In genomic region chr2:27413582-27413935, GRCm38 (mm10) we compare ENCODE assay signal across 12 mouse cellular contexts. TPM values are rescaled to one million over a fixed set of nuclear protein-coding genes. Genes with fewer than 3 reads are reported as not detected.
DNase-seq lines count a peak whose midpoint lies in the region; ATAC-seq and TF ChIP-seq lines count a peak whose summit lies in the region.
"Had no signal": no experiment of that assay in that cellular context is flagged by ENCODE, and none has a peak within 500 bp of the region (broad histone marks: within the 10 kb centered on the region; RNA-seq: fewer than 3 reads in every experiment).

No protein-coding gene starts in this region.

- dilution Hi-C loops in CH12.LX (cut with MboI; ENCODE audit: extremely low pct_ligation_motif_present, extremely low pct_unique_long_range_greater_than_20kb, low sequenced_read_pairs), result no loop called here

- no peak for DNase-seq in CH12.LX (ENCODE audit: extremely low read depth)
- DNase-seq in embryo, embryonic 10.5 days (ENCODE audit: low spot score), result peak; percentile 59
- DNase-seq in kidney, postnatal 25 days, result no peak
- DNase-seq in heart, postnatal 25 days (ENCODE audit: low spot score), result no peak
- no peak for DNase-seq in right cerebral cortex, postnatal 14 days
- DNase-seq: liver, embryonic 13.5 days; right cerebral cortex, postnatal 25 days had no signal

- H3K9ac ChIP-seq in CH12.LX (ENCODE audit: insufficient read depth, low read depth), result peak overlapping the region; percentile 58
- no peak overlapping the region for H3K9ac ChIP-seq in hindbrain, embryonic 12.5 days
- H3K9ac ChIP-seq in midbrain, embryonic 15.5 days, result no peak overlapping the region
- H3K9ac ChIP-seq: liver, embryonic 13.5 days had no signal

- peak overlapping the region; percentile 94 for H3K27ac ChIP-seq in CH12.LX (ENCODE audit: insufficient read depth, low read depth)
- peak overlapping the region; percentile 88 for H3K27ac ChIP-seq in hindbrain, embryonic 12.5 days
- peak overlapping the region; percentile 37 for H3K27ac ChIP-seq in midbrain, embryonic 15.5 days
- H3K27ac ChIP-seq: heart, embryonic 13.5 days; left cerebral cortex, adult 2 months; liver, embryonic 13.5 days had no signal

- in situ Hi-C loops in CH12.LX (cut with MboI; ENCODE audit: low pct_ligation_motif_present, low pct_unique_long_range_greater_than_20kb, low sequenced_read_pairs), result no loop called here

- no peaks in the 10 kb centered on the region for H3K27me3 ChIP-seq in CH12.LX (replicated peaks)
- H3K27me3 ChIP-seq in hindbrain, embryonic 12.5 days, result no peaks in the 10 kb centered on the region
- H3K27me3 ChIP-seq in midbrain, embryonic 15.5 days (replicated peaks), result no peaks in the 10 kb centered on the region
- H3K27me3 ChIP-seq: heart, embryonic 13.5 days; liver, embryonic 13.5 days had no signal

- ATAC-seq in hindbrain, embryonic 12.5 days (ENCODE audit: low FRiP score), result no peak
- ATAC-seq in midbrain, embryonic 15.5 days (replicated peaks), result no peak

- peak overlapping the region; percentile 89 for H3K4me2 ChIP-seq in CH12.LX (ENCODE audit: insufficient read depth, low read depth, poor library complexity, severe bottlenecking)
- H3K4me2 ChIP-seq in hindbrain, embryonic 12.5 days (replicated peaks), result peak overlapping the region; percentile 36
- no peak overlapping the region for H3K4me2 ChIP-seq in midbrain, embryonic 15.5 days
- H3K4me2 ChIP-seq: liver, embryonic 13.5 days had no signal

- H3K36me3 ChIP-seq in CH12.LX (replicated peaks in 1 of 2; ENCODE audit: control insufficient read depth in 1 of 2, insufficient read depth in 1 of 2, low read length in 1 of 2), result peaks cover 0 to 18% of the 10 kb centered on the region in 2 experiments
- no peaks in the 10 kb centered on the region for H3K36me3 ChIP-seq in hindbrain, embryonic 12.5 days
- no peaks in the 10 kb centered on the region for H3K36me3 ChIP-seq in midbrain, embryonic 15.5 days (replicated peaks)
- H3K36me3 ChIP-seq: G1E; heart, embryonic 13.5 days; liver, embryonic 13.5 days had no signal

- intact Hi-C loops in heart, postnatal 25 days (cut with DNase I), result no loop called here

- no peak for TF ChIP-seq POLR2A in CH12.LX (IDR thresholded peaks at IDR 0.05; ENCODE audit: low read depth, low read length)

- H3K4me3 ChIP-seq in CH12.LX (replicated peaks in 1 of 3; ENCODE audit: low read depth in 2 of 3, low read length in 2 of 3, poor library complexity in 1 of 3), result peak overlapping the region; percentile 33 to 61 (median 40)
- H3K4me3 ChIP-seq in hindbrain, embryonic 12.5 days, result no peak overlapping the region
- no peak overlapping the region for H3K4me3 ChIP-seq in midbrain, embryonic 15.5 days
- H3K4me3 ChIP-seq: heart, embryonic 13.5 days; left cerebral cortex, adult 2 months; liver, embryonic 13.5 days had no signal

- H3K79me2 ChIP-seq in CH12.LX (replicated peaks; ENCODE audit: control insufficient read depth, extremely low read depth, insufficient read depth, poor library complexity, severe bottlenecking), result peaks cover 86% of the 10 kb centered on the region

- no peak for TF ChIP-seq CTCF in CH12.LX (conservative IDR thresholded peaks at IDR 0.05 in 1 of 2, IDR thresholded peaks at IDR 0.05 in 1 of 2; ENCODE audit: low read depth in 2 of 2, low read length in 2 of 2)

- no peak for TF ChIP-seq EP300 in CH12.LX (IDR thresholded peaks at IDR 0.05; ENCODE audit: low read length)

- 18% methylated on average over 2 of the region's 2 CpGs for WGBS in hindbrain, embryonic 12.5 days
- whole genome bisulfite sequencing in midbrain, embryonic 15.5 days, result 11% methylated on average over 2 of the region's 2 CpGs

- H3K9me3 ChIP-seq in CH12.LX (replicated peaks; ENCODE audit: low read length), result no peaks in the 10 kb centered on the region
- H3K9me3 ChIP-seq in hindbrain, embryonic 12.5 days (replicated peaks), result no peaks in the 10 kb centered on the region
- H3K9me3 ChIP-seq in midbrain, embryonic 15.5 days, result no peaks in the 10 kb centered on the region
- H3K9me3 ChIP-seq: G1E; heart, embryonic 13.5 days; liver, embryonic 13.5 days had no signal

- H3K4me1 ChIP-seq in CH12.LX (ENCODE audit: control insufficient read depth in 1 of 2, insufficient read depth in 2 of 2), result peaks cover 30 to 75% of the 10 kb centered on the region in 2 experiments
- H3K4me1 ChIP-seq in hindbrain, embryonic 12.5 days, result peaks cover 89% of the 10 kb centered on the region
- peaks cover 65% of the 10 kb centered on the region for H3K4me1 ChIP-seq in midbrain, embryonic 15.5 days

- TF ChIP-seq RAD21 in CH12.LX (IDR thresholded peaks at IDR 0.05; ENCODE audit: low read depth, low read length), result no peak

TF ChIP-seq in CH12.LX, 34 proteins besides CTCF, POLR2A, EP300 and RAD21:
- TF ChIP-seq ETS1 (conservative IDR thresholded peaks at IDR 0.05; ENCODE audit: low read depth, low read length) (no peak), MEF2A (IDR thresholded peaks at IDR 0.05; ENCODE audit: borderline replicate concordance, low read depth, low read length) (0 out of 2 replicates have a peak, but pooled peaks have one; percentile 4), MAZ (IDR thresholded peaks at IDR 0.05; ENCODE audit: low read depth, low read length) (0 out of 2 replicates have a peak, but pooled peaks have one; percentile 37), RCOR1 (conservative IDR thresholded peaks at IDR 0.05; ENCODE audit: low read depth, low read length) (no peak), MXI1 (IDR thresholded peaks at IDR 0.05; ENCODE audit: low read depth, low read length) (0 out of 2 replicates have a peak, but pooled peaks have one; percentile 49), BHLHE40 (IDR thresholded peaks at IDR 0.05; ENCODE audit: low read depth, low read length) (0 out of 2 replicates have a peak, but pooled peaks have one; percentile 18), KAT2A (IDR thresholded peaks at IDR 0.05; ENCODE audit: insufficient replicate concordance, low read length) (no peak), CHD2 (IDR thresholded peaks at IDR 0.05; ENCODE audit: low read length) (peak; percentile 86), ZMIZ1 (IDR thresholded peaks at IDR 0.05; ENCODE audit: low read depth, low read length) (no peak), TCF12 (IDR thresholded peaks at IDR 0.05; ENCODE audit: low read depth, low read length) (no peak), MAFK (IDR thresholded peaks at IDR 0.05; ENCODE audit: insufficient replicate concordance, low read length) (0 out of 2 replicates have a peak, but pooled peaks have one; percentile 6)

RNA-seq across cellular contexts. Expression of gene Vav2, which starts 13.3 kb away (rescaled TPM):
- total RNA-seq in CH12.LX (2012; rRNA removed) (46.6 and 48.5 TPM in 2 replicates), CH12.LX (2014; rRNA removed) (31.5 and 31.7 TPM in 2 replicates)
- 46.8 and 47.3 TPM in 2 replicates for polyA plus RNA-seq in CH12.LX (2012; ENCODE audit: insufficient read length, low read depth)
- polyA plus RNA-seq in hindbrain, embryonic 12.5 days (2016; fragmentation: Nextera tagmentation; extraction: Ambion mirVana), result 23.0 and 23.6 TPM in 2 replicates
- 13.9 and 15.7 TPM in 2 replicates for polyA plus RNA-seq in midbrain, embryonic 15.5 days (2015; fragmentation: Nextera tagmentation; extraction: Ambion mirVana)
- total RNA-seq in heart, postnatal 25 days (2021), result 10 to 100 TPM; 12.7 to 13.6 TPM

RNA-seq across cellular contexts. Expression of gene Brd3os, which starts 28.6 kb away (rescaled TPM):
- total RNA-seq in CH12.LX (2012; rRNA removed), result 0.92 and 2.1 TPM in 2 replicates
- total RNA-seq in CH12.LX (2014; rRNA removed), result 0.74 and 1.2 TPM in 2 replicates
- 1.2 and 1.8 TPM in 2 replicates for polyA plus RNA-seq in CH12.LX (2012; ENCODE audit: insufficient read length, low read depth)
- 18.9 and 19.3 TPM in 2 replicates for polyA plus RNA-seq in hindbrain, embryonic 12.5 days (2016; fragmentation: Nextera tagmentation; extraction: Ambion mirVana)
- 42.7 and 44.5 TPM in 2 replicates for polyA plus RNA-seq in midbrain, embryonic 15.5 days (2015; fragmentation: Nextera tagmentation; extraction: Ambion mirVana)
- 1 to 10 TPM in 1 of 2 experiments, under 1 TPM in 1; 0.70 to 1.3 TPM for total RNA-seq in heart, postnatal 25 days (2021)

Comparison
In these comparisons a context has a peak if more than half of its experiments do, and no peak if none do; other contexts are left out.
1. H3K27ac ChIP-seq: peak in every context shown above with its lines; median percentile 94 in CH12.LX; 88 in hindbrain, embryonic 12.5 days; 37 in midbrain, embryonic 15.5 days.
2. H3K4me3 ChIP-seq: peak in CH12.LX (3 of 3); none in hindbrain, embryonic 12.5 days (single experiment) and midbrain, embryonic 15.5 days (single experiment).